Comparison of ENCODE assay signal across 18 mouse cellular contexts in the genomic region with DNA sequence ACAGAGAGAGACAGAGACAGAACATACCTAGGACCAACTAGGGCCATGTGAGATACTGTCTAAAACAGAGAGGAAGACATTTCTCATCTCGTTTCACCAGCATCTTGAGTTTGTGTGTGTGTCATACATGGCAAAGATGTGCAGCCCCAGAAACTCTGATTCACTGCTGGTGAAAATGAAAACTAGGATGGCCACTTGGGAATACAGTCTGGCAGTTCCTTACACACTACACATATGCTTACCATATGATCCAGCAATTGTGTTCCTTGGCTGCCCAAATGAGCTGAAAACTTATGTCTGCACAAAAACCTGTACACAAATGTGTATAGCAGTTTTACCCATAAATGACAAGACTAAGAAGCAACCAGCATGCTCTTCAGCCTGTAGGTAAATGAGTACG. TPM values are rescaled to one million over a fixed set of nuclear protein-coding genes. Genes with fewer than 3 reads are reported as not detected.
DNase-seq lines count a peak whose midpoint lies in the region; ATAC-seq and TF ChIP-seq lines count a peak whose summit lies in the region.
"Had no signal": no experiment of that assay in that cellular context is flagged by ENCODE, and none has a peak within 500 bp of the region (broad histone marks: within the 10 kb centered on the region; RNA-seq: fewer than 3 reads in every experiment).

No protein-coding gene starts in this region.

- no peaks in the 10 kb centered on the region for H3K9me3 ChIP-seq in forebrain, postnatal 0 days (ENCODE audit: low read length)
- H3K9me3 ChIP-seq in forebrain, embryonic 15.5 days = no peaks in the 10 kb centered on the region
- H3K9me3 ChIP-seq in embryonic facial prominence, embryonic 12.5 days = no peaks in the 10 kb centered on the region
- no peaks in the 10 kb centered on the region for H3K9me3 ChIP-seq in limb, embryonic 10.5 days (replicated peaks)
- no peaks in the 10 kb centered on the region for H3K9me3 ChIP-seq in limb, embryonic 15.5 days
- H3K9me3 ChIP-seq: forebrain, embryonic 10.5 days; heart, embryonic 13.5 days; hindbrain, embryonic 12.5 days had no signal

- DNase-seq in forebrain, postnatal 0 days = peak; percentile 19
- no peak for DNase-seq in limb, embryonic 10.5 days (ENCODE audit: low spot score)
- DNase-seq in cerebellum, adult 8-10 months = no peak
- DNase-seq in adipocyte (ENCODE audit: low spot score) = no peak
- DNase-seq in heart, adult 18-20 months = no peak
- DNase-seq: cerebellum, adult 18-20 months; cerebellum, postnatal 10 days; gastrocnemius, postnatal 14 days; heart, postnatal 36 days; kidney, adult 11 months had no signal

- no peak for TF ChIP-seq CTCF in forebrain, postnatal 0 days (IDR thresholded peaks at IDR 0.05; ENCODE audit: low read depth)

- no peak overlapping the region for H3K27ac ChIP-seq in forebrain, postnatal 0 days (ENCODE audit: low read depth, low read length)
- H3K27ac ChIP-seq in forebrain, embryonic 15.5 days (replicated peaks) = no peak overlapping the region
- peak overlapping the region; percentile 67; the same call in 1 of the 2 replicates for H3K27ac ChIP-seq in embryonic facial prominence, embryonic 12.5 days
- H3K27ac ChIP-seq in limb, embryonic 10.5 days = peak overlapping the region; percentile 81
- peak overlapping the region; percentile 82 for H3K27ac ChIP-seq in limb, embryonic 15.5 days
- H3K27ac ChIP-seq: heart, embryonic 13.5 days; hindbrain, embryonic 12.5 days; hindbrain, postnatal 0 days had no signal

- no peak overlapping the region for H3K9ac ChIP-seq in forebrain, postnatal 0 days
- no peak overlapping the region for H3K9ac ChIP-seq in forebrain, embryonic 15.5 days (replicated peaks)
- H3K9ac ChIP-seq in embryonic facial prominence, embryonic 12.5 days = no peak overlapping the region
- H3K9ac ChIP-seq in limb, embryonic 15.5 days = no peak overlapping the region
- H3K9ac ChIP-seq: heart, embryonic 13.5 days; hindbrain, embryonic 12.5 days had no signal

- H3K36me3 ChIP-seq in forebrain, postnatal 0 days (ENCODE audit: insufficient read depth) = no peaks in the 10 kb centered on the region
- no peaks in the 10 kb centered on the region for H3K36me3 ChIP-seq in forebrain, embryonic 15.5 days
- no peaks in the 10 kb centered on the region for H3K36me3 ChIP-seq in embryonic facial prominence, embryonic 12.5 days
- H3K36me3 ChIP-seq in limb, embryonic 10.5 days = peaks cover 6% of the 10 kb centered on the region; the same call in 1 of the 2 replicates
- H3K36me3 ChIP-seq in limb, embryonic 15.5 days = no peaks in the 10 kb centered on the region
- H3K36me3 ChIP-seq: forebrain, embryonic 10.5 days; heart, embryonic 13.5 days; hindbrain, embryonic 12.5 days had no signal

- no peak overlapping the region for H3K4me3 ChIP-seq in forebrain, postnatal 0 days (ENCODE audit: low read depth, low read length)
- no peak overlapping the region for H3K4me3 ChIP-seq in forebrain, embryonic 15.5 days
- no peak overlapping the region for H3K4me3 ChIP-seq in embryonic facial prominence, embryonic 12.5 days
- H3K4me3 ChIP-seq in limb, embryonic 10.5 days = no peak overlapping the region
- H3K4me3 ChIP-seq in limb, embryonic 15.5 days = no peak overlapping the region
- H3K4me3 ChIP-seq: erythroblast, embryonic 14.5 days; forebrain, embryonic 10.5 days; heart, embryonic 13.5 days; hindbrain, embryonic 12.5 days had no signal

- H3K4me2 ChIP-seq in forebrain, postnatal 0 days (ENCODE audit: low read depth) = no peak overlapping the region
- no peak overlapping the region for H3K4me2 ChIP-seq in forebrain, embryonic 15.5 days (replicated peaks)
- no peak overlapping the region for H3K4me2 ChIP-seq in embryonic facial prominence, embryonic 12.5 days (replicated peaks)
- no peak overlapping the region for H3K4me2 ChIP-seq in limb, embryonic 15.5 days
- H3K4me2 ChIP-seq: heart, embryonic 13.5 days; hindbrain, embryonic 12.5 days had no signal

- H3K4me1 ChIP-seq in forebrain, postnatal 0 days (ENCODE audit: insufficient read depth) = no peaks in the 10 kb centered on the region
- peaks cover 8% of the 10 kb centered on the region for H3K4me1 ChIP-seq in forebrain, embryonic 15.5 days
- peaks cover 34% of the 10 kb centered on the region for H3K4me1 ChIP-seq in embryonic facial prominence, embryonic 12.5 days
- H3K4me1 ChIP-seq in limb, embryonic 10.5 days = peaks cover 42% of the 10 kb centered on the region
- peaks cover 23% of the 10 kb centered on the region for H3K4me1 ChIP-seq in limb, embryonic 15.5 days

- H3K27me3 ChIP-seq in forebrain, postnatal 0 days (ENCODE audit: insufficient read depth, low read length) = no peaks in the 10 kb centered on the region
- no peaks in the 10 kb centered on the region for H3K27me3 ChIP-seq in forebrain, embryonic 15.5 days
- no peaks in the 10 kb centered on the region for H3K27me3 ChIP-seq in embryonic facial prominence, embryonic 12.5 days
- H3K27me3 ChIP-seq in limb, embryonic 10.5 days (ENCODE audit: low read depth, poor library complexity, severe bottlenecking) = no peaks in the 10 kb centered on the region
- no peaks in the 10 kb centered on the region for H3K27me3 ChIP-seq in limb, embryonic 15.5 days
- H3K27me3 ChIP-seq: heart, embryonic 13.5 days; hindbrain, embryonic 12.5 days had no signal

- no peak for ATAC-seq in forebrain, postnatal 0 days
- no peak for ATAC-seq in forebrain, embryonic 15.5 days (replicated peaks)
- ATAC-seq in embryonic facial prominence, embryonic 12.5 days (ENCODE audit: insufficient number of reproducible peaks, insufficient read depth, low FRiP score, low TSS enrichment) = no peak
- ATAC-seq in limb, embryonic 15.5 days (ENCODE audit: insufficient number of reproducible peaks, low FRiP score, low TSS enrichment, low read depth) = no peak
- ATAC-seq: hindbrain, postnatal 0 days had no signal

- 76% methylated on average over 2 of the region's 2 CpGs for WGBS in forebrain, postnatal 0 days
- WGBS in forebrain, embryonic 15.5 days = 86% methylated on average over 2 of the region's 2 CpGs
- WGBS in embryonic facial prominence, embryonic 12.5 days = 75% methylated on average over 2 of the region's 2 CpGs
- WGBS in limb, embryonic 10.5 days = 92% methylated on average over 2 of the region's 2 CpGs
- WGBS in limb, embryonic 15.5 days = 73% methylated on average over 2 of the region's 2 CpGs

RNA-seq across cellular contexts. Expression of a gene that starts 40.7 kb away (rescaled TPM):
- total RNA-seq in forebrain, postnatal 0 days (2014; rRNA removed) = 29.9 and 35.8 TPM in 2 replicates
- polyA plus RNA-seq in forebrain, postnatal 0 days (2015; fragmentation: Nextera tagmentation; extraction: Ambion mirVana) = 10.0 and 16.9 TPM in 2 replicates
- polyA plus RNA-seq in forebrain, embryonic 15.5 days (2015; fragmentation: Nextera tagmentation; extraction: Ambion mirVana) = 29.5 and 31.5 TPM in 2 replicates
- polyA plus RNA-seq in embryonic facial prominence, embryonic 12.5 days (2016; fragmentation: Nextera tagmentation; extraction: Ambion mirVana) = 28.6 and 31.1 TPM in 2 replicates
- polyA plus RNA-seq in limb, embryonic 10.5 days (2016; fragmentation: Nextera tagmentation; extraction: Ambion mirVana) = 14.5 and 19.6 TPM in 2 replicates
- 18.9 and 22.9 TPM in 2 replicates for polyA plus RNA-seq in limb, embryonic 15.5 days (2015; fragmentation: Nextera tagmentation; extraction: Ambion mirVana)
- 10 to 100 TPM; 18.8 to 27.6 TPM for total RNA-seq in heart, adult 18-20 months (2021)

Comparison
In these comparisons a context has a peak if more than half of its experiments do, and no peak if none do; other contexts are left out.
1. H3K27ac ChIP-seq: peak in embryonic facial prominence, embryonic 12.5 days (single experiment), limb, embryonic 10.5 days (single experiment) and limb, embryonic 15.5 days (single experiment); none in forebrain, postnatal 0 days (single experiment) and forebrain, embryonic 15.5 days (single experiment).